Mouse (Mus musculus): ENCODE measurements at regions not wholly inside any gene's neighbourhood (a gene's known extent, or its start where the extent isn't known, plus 50 kb on each side); places are given as distances from the start of the nearest gene placed in this dataset.

DNA sequence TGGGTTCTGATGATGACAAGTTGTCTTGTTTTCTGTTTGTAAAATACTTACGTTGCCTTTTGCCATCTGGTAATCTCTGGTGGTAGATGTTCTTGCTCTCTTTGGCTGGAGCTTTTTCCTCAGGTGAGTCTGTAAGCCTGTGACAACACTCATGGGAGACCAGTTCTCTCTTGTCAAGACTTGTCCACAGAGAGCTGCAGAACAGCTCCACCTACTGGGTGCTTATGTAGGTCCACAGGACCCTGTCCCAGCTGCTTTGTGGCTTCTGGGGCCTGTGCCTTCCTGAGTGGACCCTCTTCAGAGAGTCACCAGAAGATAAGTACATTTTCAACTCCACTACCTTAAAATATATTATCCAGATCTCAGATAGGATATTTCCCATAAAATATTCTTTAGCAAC is 370.3 kb upstream of the Tyrp1 start:
- TF ChIP-seq POLR2A (IDR thresholded peaks at IDR 0.05; ENCODE audit: control insufficient read depth, low read depth, low read length) (no peak), CTCF (IDR thresholded peaks at IDR 0.05; ENCODE audit: control insufficient read depth, insufficient read depth, insufficient replicate concordance, low read depth, low read length) (peak; percentile 12; the same call in 1 of the 2 replicates)
